Mouse (Mus musculus) cortical plate, adult 2 months (tissue): ENCODE measurements around the gene Zfp981. TPM values are rescaled to one million over a fixed set of nuclear protein-coding genes. Genes with fewer than 3 reads are reported as not detected.
"Not testable (repeated sequence)": the region's sequence is repeated elsewhere in the genome, so short reads cannot be mapped to it uniquely, and the experiment has no call there.

ENCODE experiments used
- H3K27ac ChIP-seq: fragments of 200-500 bp; 2 replicates; pipeline ENCODE4 v1.5.1; 2012; ENCODE audit warnings: low read length, control low read depth, inconsistent platforms; ENCODE audit not compliant: insufficient read depth
- H3K4me1 ChIP-seq: fragments of 200-500 bp; 2 replicates; pipeline ENCODE4 v1.6.1; 2011; ENCODE audit warnings: low read length; ENCODE audit not compliant: control insufficient read depth, insufficient read depth
- H3K4me3 ChIP-seq: fragments of 200-500 bp; 2 replicates; pipeline ENCODE4 v1.5.1; 2011; ENCODE audit warnings: mild to moderate bottlenecking, low read length, control low read depth; ENCODE audit not compliant: insufficient read depth
- CTCF ChIP-seq: fragments of 200-500 bp; IDR thresholded peaks from 2 replicates; pipeline ENCODE4 v1.5.1; 2011; ENCODE audit warnings: mild to moderate bottlenecking, control low read depth, low read length; ENCODE audit not compliant: insufficient read depth; ENCODE audit errors: extremely low read depth
- POLR2A ChIP-seq: fragments of 200-500 bp; IDR thresholded peaks from 2 replicates; pipeline ENCODE4 v1.6.1; 2011; ENCODE audit warnings: mild to moderate bottlenecking, low read length, control low read depth; ENCODE audit not compliant: insufficient read depth; ENCODE audit errors: extremely low read depth
- polyA plus RNA-seq: library from polyadenylated mRNA; depleted of rRNA; stranded (reverse); fragments of >200 nt; gene quantifications from 2 replicates; pipeline ENCODE4 v1.2.3, GENCODE M21; 2012; rRNA removed

The Zfp981 gene
- polyA plus RNA-seq, result 0.11 and 0.46 TPM in 2 replicates

- H3K27ac ChIP-seq, H3K4me3 ChIP-seq, H3K4me1 ChIP-seq: not testable (repeated sequence)
Observed at GRCm38 (mm10) chr4:146501727-146502126, at the start of gene Zfp981. Zfp981 (plus strand) TSS chr4:146502027.

DNA sequence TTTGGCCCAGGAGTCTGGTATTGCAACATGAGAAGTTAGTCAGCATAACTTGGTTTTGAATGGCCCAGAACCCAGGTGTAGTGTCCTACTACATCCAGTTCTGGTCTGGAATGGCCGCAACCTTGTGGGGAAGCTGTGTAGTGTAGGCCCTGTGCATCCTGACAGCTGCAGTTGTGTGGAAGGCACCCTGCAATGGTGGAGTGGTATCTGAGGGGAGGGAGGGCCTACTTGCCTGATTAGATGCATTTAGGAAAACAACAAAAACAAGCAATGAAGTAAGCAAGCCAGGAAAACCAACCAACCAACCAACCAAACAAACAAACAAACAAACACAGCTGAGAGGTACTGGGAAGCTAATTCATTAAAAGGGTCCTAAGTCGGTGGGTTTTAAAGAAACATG lies 49.3 kb upstream of the Zfp981 start:
- H3K4me1 ChIP-seq, H3K4me3 ChIP-seq, H3K27ac ChIP-seq: not testable (repeated sequence)

- H3K4me3 ChIP-seq, H3K27ac ChIP-seq, H3K4me1 ChIP-seq: not testable (repeated sequence)
Observed at GRCm38 (mm10) chr4:146454170-146454569, 47.7 kb upstream of the Zfp981 start.

GRCm38 (mm10) chr4:146454896-146455295 lies 46.9 kb upstream of the Zfp981 start:
- H3K4me1 ChIP-seq, result no peaks in the 10 kb centered on the region
- no peak overlapping the region for H3K4me3 ChIP-seq
- TF ChIP-seq CTCF, result no peak
- TF ChIP-seq POLR2A, result no peak
- H3K27ac ChIP-seq, result no peak overlapping the region

GRCm38 (mm10) chr4:146455321-146455721 lies 46.5 kb upstream of the Zfp981 start:
- H3K4me1 ChIP-seq, result no peaks in the 10 kb centered on the region
- H3K4me3 ChIP-seq, result no peak overlapping the region
- TF ChIP-seq CTCF (no peak), POLR2A (no peak)
- H3K27ac ChIP-seq, result no peak overlapping the region

DNA sequence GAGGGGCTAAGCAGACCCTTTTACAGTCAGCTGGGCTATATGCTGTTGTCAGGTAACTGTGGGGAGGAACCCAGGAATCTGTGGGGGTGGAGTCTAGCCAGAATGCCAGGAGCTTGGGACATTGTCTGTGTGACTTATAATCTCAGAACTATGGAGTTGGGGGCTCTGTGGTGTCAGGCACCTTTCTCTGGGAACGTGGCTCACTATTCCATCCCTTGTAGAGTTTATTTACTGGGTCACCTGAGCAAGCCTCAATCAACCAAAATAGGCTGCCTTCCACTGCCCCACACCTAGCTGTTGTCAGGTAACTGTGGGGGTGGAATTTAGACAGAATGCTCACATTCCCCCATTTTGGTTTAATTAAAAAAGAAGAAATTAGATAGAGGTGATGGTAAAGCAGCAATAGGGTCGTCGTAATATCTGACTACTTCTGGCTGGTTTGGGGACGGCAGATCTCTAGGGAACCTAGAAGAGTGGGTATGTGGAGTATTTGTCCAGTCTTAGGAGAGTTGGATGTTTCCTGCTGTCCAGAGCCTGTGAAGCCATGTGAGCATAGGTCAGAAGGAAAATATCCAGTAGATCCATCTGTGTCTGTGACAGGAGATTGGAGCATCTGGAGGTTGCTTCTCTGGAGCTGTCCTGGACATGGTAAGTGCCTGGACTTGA lies 45.6 kb upstream of the Zfp981 start:
- H3K4me1 ChIP-seq, result no peaks in the 10 kb centered on the region
- H3K27ac ChIP-seq, result no peak overlapping the region
- no peak overlapping the region for H3K4me3 ChIP-seq
- TF ChIP-seq CTCF, result no peak
- TF ChIP-seq POLR2A, result no peak

GRCm38 (mm10) chr4:146457126-146457525 lies 44.7 kb upstream of the Zfp981 start:
- H3K27ac ChIP-seq, result no peak overlapping the region
- no peaks in the 10 kb centered on the region for H3K4me1 ChIP-seq
- no peak for TF ChIP-seq CTCF
- no peak for TF ChIP-seq POLR2A
- H3K4me3 ChIP-seq, result no peak overlapping the region

- Histone ChIP-seq H3K4me1 (no peaks in the 10 kb centered on the region), H3K27ac (no peak overlapping the region), H3K4me3 (no peak overlapping the region)
- TF ChIP-seq POLR2A, result no peak
- no peak for TF ChIP-seq CTCF
Observed at GRCm38 (mm10) chr4:146457720-146458119, 44.1 kb upstream of the Zfp981 start.

GRCm38 (mm10) chr4:146459822-146460221 lies 42.0 kb upstream of the Zfp981 start:
- H3K27ac ChIP-seq, H3K4me1 ChIP-seq, H3K4me3 ChIP-seq: not testable (repeated sequence)

GRCm38 (mm10) chr4:146460685-146461084 lies 41.1 kb upstream of the Zfp981 start:
- not testable (repeated sequence) for H3K27ac ChIP-seq, H3K4me3 ChIP-seq, H3K4me1 ChIP-seq

DNA sequence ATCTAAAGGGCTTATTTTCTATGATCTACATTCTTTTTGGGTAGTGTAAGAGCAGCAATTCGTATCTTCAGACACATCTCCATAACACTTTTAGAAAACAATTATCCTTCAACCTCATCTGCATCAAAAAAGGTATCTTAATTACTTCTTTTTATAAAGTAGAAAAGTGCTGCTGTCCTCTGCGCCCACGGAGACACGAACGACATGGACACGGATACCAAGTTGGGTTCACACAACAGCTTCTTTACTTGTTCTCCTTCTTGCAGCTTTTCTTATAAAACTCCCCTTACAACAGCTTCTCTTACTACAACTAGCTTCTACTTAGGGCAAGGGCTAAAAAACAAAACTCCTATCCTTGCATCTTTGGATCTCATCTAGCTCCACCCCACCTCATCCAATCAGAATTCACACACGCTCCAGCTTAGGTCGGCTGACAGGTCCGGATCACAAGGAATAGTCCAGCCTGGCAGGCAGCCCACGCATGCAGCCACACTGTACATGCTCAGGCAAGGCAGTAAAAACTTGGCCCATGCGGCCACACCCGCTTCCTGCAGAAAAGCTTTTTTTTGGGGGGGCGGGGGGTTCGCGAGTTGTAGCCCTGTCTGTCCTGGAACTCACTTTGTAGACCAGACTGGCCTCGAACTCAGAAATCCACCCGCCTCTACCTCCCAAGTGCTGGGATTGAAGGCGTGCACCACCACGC lies 38.0 kb upstream of the Zfp981 start:
- not testable (repeated sequence) for H3K27ac ChIP-seq, H3K4me3 ChIP-seq, H3K4me1 ChIP-seq

DNA sequence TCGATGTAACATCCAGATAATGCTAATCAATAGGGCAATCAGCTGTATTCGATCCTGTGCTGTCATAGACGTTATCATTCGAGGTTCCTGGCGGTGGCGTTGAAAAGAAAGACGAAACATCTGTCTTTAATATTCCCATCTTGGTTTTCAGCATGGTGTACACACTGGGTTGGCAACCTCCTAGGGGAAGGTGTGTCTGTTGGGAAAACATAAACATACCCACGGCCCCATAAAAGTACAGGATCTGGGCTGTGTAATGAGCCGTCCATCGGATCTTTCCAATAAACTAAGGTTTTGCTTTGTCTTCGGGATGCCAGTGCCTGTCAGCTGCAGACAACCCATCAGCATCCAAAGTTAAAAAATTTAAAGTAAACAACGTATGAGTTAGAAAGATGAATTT lies 31.8 kb upstream of the Zfp981 start:
- not testable (repeated sequence) for H3K27ac ChIP-seq, H3K4me3 ChIP-seq, H3K4me1 ChIP-seq

- H3K27ac ChIP-seq, H3K4me1 ChIP-seq, H3K4me3 ChIP-seq: not testable (repeated sequence)
Observed at GRCm38 (mm10) chr4:146474181-146474580, 27.6 kb upstream of the Zfp981 start.

- not testable (repeated sequence) for H3K27ac ChIP-seq, H3K4me3 ChIP-seq, H3K4me1 ChIP-seq
Observed at GRCm38 (mm10) chr4:146474716-146475676, 26.8 kb upstream of the Zfp981 start.
